Mouse (Mus musculus): Measurements from ENCODE around the gene Vmn2r58.
"Not testable (repeated sequence)": the region's sequence is repeated elsewhere in the genome, so short reads cannot be mapped to it uniquely, and the experiment has no call there.

Gene Vmn2r58

DNA sequence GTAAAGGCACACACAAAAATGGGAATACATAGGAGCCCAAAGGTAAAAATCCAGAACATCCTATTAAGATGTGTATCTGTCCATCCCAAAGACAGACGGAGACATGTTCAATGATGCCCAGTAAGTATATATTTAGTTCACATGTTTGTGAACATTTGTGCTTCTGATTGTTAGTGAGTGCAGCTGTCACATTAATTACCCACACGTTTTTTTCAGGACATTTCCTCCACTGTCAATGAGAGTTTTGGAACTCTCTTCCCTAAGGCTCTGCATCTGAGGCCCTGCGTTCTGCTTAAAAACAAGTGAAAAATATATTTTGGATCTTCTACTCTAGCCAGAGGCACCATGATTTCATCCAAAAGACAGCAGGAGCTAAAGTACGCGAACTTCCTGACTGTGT is at the start of gene Vmn2r58:
TSS of gene Vmn2r58 (minus strand) at position 101 of the 400 bp plus-strand sequence.
- not testable (repeated sequence) for DNase-seq

Measured in lung, adult 18-20 months (tissue).